20 mouse cellular contexts compared by ENCODE assay signal in the genomic region with DNA sequence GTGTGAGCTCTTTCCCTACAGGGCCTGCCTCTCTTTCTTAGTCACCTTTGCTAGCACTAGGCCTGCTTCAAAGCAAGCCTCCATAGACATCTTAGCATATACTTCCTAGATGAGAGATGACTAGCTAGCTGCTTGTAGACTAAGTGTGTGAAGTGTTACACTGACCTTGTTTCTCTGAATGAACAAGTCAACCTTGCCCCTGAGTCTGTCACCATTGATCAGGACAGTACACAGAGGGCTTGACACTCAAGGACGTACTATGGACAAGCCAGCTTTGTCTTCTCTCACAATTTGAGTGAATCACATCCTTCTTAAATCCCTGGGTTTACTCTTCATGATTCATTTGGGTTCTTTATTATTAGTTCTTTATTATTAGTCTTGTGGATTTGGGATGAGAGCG.
"Had no signal": no experiment of that assay in that cellular context is flagged by ENCODE, and none has a peak within 500 bp of the region (broad histone marks: within the 10 kb centered on the region; RNA-seq: fewer than 3 reads in every experiment).

No protein-coding gene starts in this region.

- H3K36me3 ChIP-seq: neural tube, embryonic 15.5 days had no signal

- DNase-seq: liver, postnatal 0 days; lung, adult 2 months; lung, postnatal 10 days; lung, postnatal 36 days; midbrain, embryonic 14.5 days; retina, postnatal 1 day; right cerebral cortex, adult 18-20 months; right cerebral cortex, postnatal 25 days; right cerebral cortex, postnatal 4 days; spleen, adult 18-20 months; thymus, adult 18-20 months; thymus, postnatal 14 days; thymus, postnatal 36 days had no signal

- H3K9me3 ChIP-seq: lung, embryonic 15.5 days; midbrain, embryonic 10.5 days; midbrain, embryonic 12.5 days; neural tube, embryonic 13.5 days; neural tube, embryonic 15.5 days had no signal

- H3K4me2 ChIP-seq: lung, embryonic 15.5 days; midbrain, embryonic 12.5 days; neural tube, embryonic 13.5 days; neural tube, embryonic 15.5 days had no signal

- H3K4me1 ChIP-seq: midbrain, embryonic 10.5 days; midbrain, embryonic 12.5 days; neural tube, embryonic 15.5 days had no signal

- H3K27me3 ChIP-seq: lung, embryonic 15.5 days; midbrain, embryonic 12.5 days; neural tube, embryonic 13.5 days; neural tube, embryonic 15.5 days had no signal

- ATAC-seq: midbrain, embryonic 16.5 days had no signal

- H3K27ac ChIP-seq: lung, embryonic 15.5 days; midbrain, embryonic 10.5 days; midbrain, embryonic 12.5 days; neural tube, embryonic 13.5 days; neural tube, embryonic 15.5 days had no signal

- H3K9ac ChIP-seq: liver, postnatal 0 days; lung, embryonic 15.5 days; midbrain, embryonic 12.5 days; neural tube, embryonic 13.5 days; neural tube, embryonic 15.5 days had no signal

- H3K4me3 ChIP-seq: lung, embryonic 15.5 days; midbrain, embryonic 10.5 days; midbrain, embryonic 12.5 days; myocyte; neural tube, embryonic 13.5 days; neural tube, embryonic 15.5 days had no signal
